Mouse (Mus musculus): ENCODE measurements around the gene Mier3.
A peak's percentile ranks its signal among the peaks of the same experiment; 100 is the strongest.

Gene Mier3

GRCm38 (mm10) chr13:111680679-111681078, at the start of gene Mier3:
Mier3 (plus strand) TSS chr13:111680979.
- no peak for DNase-seq (ENCODE audit: low spot score)

- peak; percentile 7 for DNase-seq (ENCODE audit: low spot score)
Observed at GRCm38 (mm10) chr13:111634163-111635160, 46.3 kb upstream of the Mier3 start.

GRCm38 (mm10) chr13:111640319-111640718, 40.5 kb upstream of the Mier3 start:
- no peak for DNase-seq (ENCODE audit: low spot score)

GRCm38 (mm10) chr13:111643636-111644035, 37.1 kb upstream of the Mier3 start:
- no peak for DNase-seq (ENCODE audit: low spot score)

- no peak for DNase-seq (ENCODE audit: low spot score)
Observed at GRCm38 (mm10) chr13:111646204-111646603, 34.6 kb upstream of the Mier3 start.

GRCm38 (mm10) chr13:111647279-111647678, 33.5 kb upstream of the Mier3 start:
- no peak for DNase-seq (ENCODE audit: low spot score)

- DNase-seq (ENCODE audit: low spot score) = no peak
Observed at GRCm38 (mm10) chr13:111651020-111651419, 29.8 kb upstream of the Mier3 start.

- no peak for DNase-seq (ENCODE audit: low spot score)
Observed at GRCm38 (mm10) chr13:111655273-111655672, 25.5 kb upstream of the Mier3 start.

GRCm38 (mm10) chr13:111655856-111656255, 24.9 kb upstream of the Mier3 start:
- DNase-seq (ENCODE audit: low spot score) = no peak

GRCm38 (mm10) chr13:111656309-111656708, 24.5 kb upstream of the Mier3 start:
- DNase-seq (ENCODE audit: low spot score) = no peak

- no peak for DNase-seq (ENCODE audit: low spot score)
Observed at GRCm38 (mm10) chr13:111656769-111657168, 24.0 kb upstream of the Mier3 start.

- peak; percentile 62 for DNase-seq (ENCODE audit: low spot score)
Observed at GRCm38 (mm10) chr13:111658501-111659280, 22.1 kb upstream of the Mier3 start.

GRCm38 (mm10) chr13:111659430-111659829, 21.3 kb upstream of the Mier3 start:
- DNase-seq (ENCODE audit: low spot score) = peak; percentile 77

GRCm38 (mm10) chr13:111660072-111660471, 20.7 kb upstream of the Mier3 start:
- DNase-seq (ENCODE audit: low spot score) = no peak

GRCm38 (mm10) chr13:111660556-111660955, 20.2 kb upstream of the Mier3 start:
- DNase-seq (ENCODE audit: low spot score) = peak; percentile 82

GRCm38 (mm10) chr13:111668016-111668415, 12.8 kb upstream of the Mier3 start:
- no peak for DNase-seq (ENCODE audit: low spot score)

GRCm38 (mm10) chr13:111676841-111677240, 3.9 kb upstream of the Mier3 start:
- DNase-seq (ENCODE audit: low spot score) = no peak

- peak; percentile 69 for DNase-seq (ENCODE audit: low spot score)
Observed at GRCm38 (mm10) chr13:111684056-111684625, 3.4 kb downstream of the Mier3 start.

GRCm38 (mm10) chr13:111685751-111686462, 5.1 kb downstream of the Mier3 start:
- DNase-seq (ENCODE audit: low spot score) = peak; percentile 90

GRCm38 (mm10) chr13:111686522-111687284, 5.9 kb downstream of the Mier3 start:
- DNase-seq (ENCODE audit: low spot score) = peak; percentile 68

- peak; percentile 86 for DNase-seq (ENCODE audit: low spot score)
Observed at GRCm38 (mm10) chr13:111687285-111687781, 6.6 kb downstream of the Mier3 start.

Measured in testis, postnatal 14 days (tissue).